Mouse (Mus musculus) liver, adult 2 months (tissue): ENCODE measurements at regions not wholly inside any gene's neighbourhood (a gene's known extent, or its start where the extent isn't known, plus 50 kb on each side); places are given as distances from the start of the nearest gene placed in this dataset.

ENCODE experiments used
- CTCF ChIP-seq: fragments of 200-500 bp; IDR thresholded peaks from 2 replicates; pipeline ENCODE4 v1.5.1; 2011; ENCODE audit warnings: low read depth, low read length, control low read depth
- POLR2A ChIP-seq: fragments of 200-500 bp; IDR thresholded peaks from 2 replicates; pipeline ENCODE4 v1.6.1; 2011; ENCODE audit warnings: low read length, control low read depth; ENCODE audit not compliant: insufficient read depth; ENCODE audit errors: extremely low read depth

GRCm38 (mm10) chr5:17135489-17135888 lies 237.5 kb upstream of the Speer4f2 start:
- TF ChIP-seq CTCF (no peak), POLR2A (no peak)
